Mouse (Mus musculus): ENCODE measurements around the gene Frem2. TPM values are rescaled to one million over a fixed set of nuclear protein-coding genes. Genes with fewer than 3 reads are reported as not detected.

Frem2 gene
- polyA plus RNA-seq, 1 experiment: 18.6 TPM

DNA sequence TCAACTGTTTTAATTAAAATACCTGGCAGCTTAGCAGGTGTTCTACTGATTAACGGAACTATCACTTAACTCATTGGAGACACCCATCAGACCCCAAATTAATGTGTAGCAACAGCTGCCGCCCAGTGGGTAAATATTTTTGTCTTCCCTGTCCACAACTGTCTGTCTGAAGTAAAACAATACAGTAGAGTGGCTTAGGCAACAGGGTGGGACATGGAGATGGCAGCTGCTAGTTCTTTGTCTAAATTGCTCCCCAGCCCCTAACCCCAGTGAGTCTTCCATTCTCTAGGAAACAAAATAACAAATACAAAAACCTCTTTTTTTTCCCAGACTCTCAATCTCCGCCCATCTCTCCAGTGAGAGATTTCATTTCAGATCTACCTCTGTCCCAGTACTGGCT lies 36.2 kb downstream of the Frem2 start:
- DNase-seq (ENCODE audit: low spot score): no peak

DNA sequence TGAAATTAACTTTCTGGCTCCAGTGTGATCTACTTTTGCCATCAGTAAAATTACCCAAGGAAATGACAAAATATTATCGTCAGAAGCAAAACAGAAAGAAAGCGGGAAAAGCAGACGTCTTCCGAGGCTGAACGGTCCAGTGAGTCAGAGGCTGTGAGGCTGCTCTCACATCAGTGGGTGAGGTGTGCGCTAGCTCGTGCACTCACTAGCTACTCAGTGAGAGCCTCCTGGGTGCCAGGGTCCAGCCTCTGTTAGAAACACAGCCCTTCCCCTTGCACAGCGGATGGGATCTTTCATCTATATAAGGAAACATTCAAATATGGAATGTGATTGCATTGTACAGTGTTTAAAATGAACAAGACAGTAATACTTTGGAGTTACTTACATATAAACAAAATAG lies 36.8 kb downstream of the Frem2 start:
- DNase-seq (ENCODE audit: low spot score): no peak

DNA sequence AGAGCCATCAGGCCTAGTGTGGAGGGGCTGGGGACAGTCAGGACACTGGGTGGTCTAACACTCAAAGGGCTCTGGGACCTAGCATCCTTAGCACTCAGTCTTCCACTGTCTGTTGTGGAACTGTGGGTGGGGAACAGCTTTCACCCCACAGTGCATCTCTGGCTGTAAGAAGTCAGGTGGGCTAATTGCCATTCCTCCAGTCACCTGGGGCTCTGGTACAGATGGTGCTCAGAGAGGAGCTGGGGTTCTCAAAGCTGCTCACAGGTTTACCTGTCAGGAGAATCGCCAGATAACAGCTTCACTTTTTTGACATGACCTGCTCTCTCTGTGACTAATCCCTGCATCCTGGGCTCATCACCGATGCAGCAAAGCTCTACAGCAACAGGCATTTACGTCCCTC lies 46.0 kb downstream of the Frem2 start:
- DNase-seq (ENCODE audit: low spot score): no peak

DNA sequence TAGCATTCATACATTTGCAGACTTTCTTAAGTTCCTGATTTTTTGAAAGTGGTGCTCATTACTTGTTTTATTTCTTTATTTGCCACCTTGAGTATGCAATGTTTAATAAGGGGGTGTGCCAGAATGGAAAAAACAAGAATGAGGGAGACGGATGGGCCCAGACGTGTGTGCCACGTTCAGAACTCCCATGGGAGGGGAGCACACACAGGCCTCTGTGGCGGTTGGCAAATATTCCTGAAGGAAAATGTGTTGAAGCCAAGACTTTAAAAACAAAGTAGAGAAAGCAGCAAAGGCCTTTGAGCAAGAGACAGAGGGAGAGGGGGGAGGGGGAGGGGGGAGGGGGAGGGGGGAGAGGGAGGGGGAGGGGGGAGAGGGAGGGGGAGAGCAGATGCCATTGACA lies 47.3 kb downstream of the Frem2 start:
- DNase-seq (ENCODE audit: low spot score): no peak

DNA sequence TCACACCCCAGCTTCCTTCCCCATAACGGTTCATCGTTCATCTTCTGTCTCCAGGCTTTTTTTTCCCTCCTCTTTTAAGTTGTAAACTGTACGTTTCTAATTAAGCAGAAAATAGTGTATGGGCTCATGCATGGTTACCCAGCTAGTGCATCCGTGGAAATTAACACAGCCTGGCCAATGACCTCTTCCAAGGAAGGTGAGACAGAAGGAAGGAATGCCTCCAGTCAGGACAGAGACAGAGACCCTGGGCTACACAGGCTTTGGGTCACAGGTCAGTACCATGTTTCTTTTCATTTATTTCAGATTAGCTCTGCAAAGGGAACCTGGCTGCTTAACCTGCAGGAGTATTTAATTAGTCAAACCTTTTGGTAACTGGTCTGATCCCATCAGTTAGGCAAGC lies 57.0 kb downstream of the Frem2 start:
- no peak for DNase-seq (ENCODE audit: low spot score)

DNA sequence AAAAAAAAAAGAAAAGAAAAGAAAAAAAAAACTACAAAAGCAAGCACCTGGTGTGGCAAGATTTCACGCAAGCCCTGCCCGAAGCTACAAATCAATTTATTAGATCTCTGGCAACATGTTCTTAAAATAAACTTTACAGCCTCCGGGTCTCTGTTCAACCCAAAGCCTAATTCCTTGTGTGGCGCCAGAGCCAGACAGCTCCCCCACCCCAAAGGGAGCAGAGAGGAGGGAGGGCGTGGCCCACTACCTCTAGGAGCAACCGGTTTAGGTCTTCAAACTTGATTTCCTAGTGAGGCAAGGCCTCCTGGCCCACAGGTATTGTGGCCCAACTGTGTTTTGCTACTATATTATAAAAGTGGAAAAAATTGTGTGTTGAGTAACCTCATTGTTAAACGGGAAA lies 57.8 kb downstream of the Frem2 start:
- no peak for DNase-seq (ENCODE audit: low spot score)

DNA sequence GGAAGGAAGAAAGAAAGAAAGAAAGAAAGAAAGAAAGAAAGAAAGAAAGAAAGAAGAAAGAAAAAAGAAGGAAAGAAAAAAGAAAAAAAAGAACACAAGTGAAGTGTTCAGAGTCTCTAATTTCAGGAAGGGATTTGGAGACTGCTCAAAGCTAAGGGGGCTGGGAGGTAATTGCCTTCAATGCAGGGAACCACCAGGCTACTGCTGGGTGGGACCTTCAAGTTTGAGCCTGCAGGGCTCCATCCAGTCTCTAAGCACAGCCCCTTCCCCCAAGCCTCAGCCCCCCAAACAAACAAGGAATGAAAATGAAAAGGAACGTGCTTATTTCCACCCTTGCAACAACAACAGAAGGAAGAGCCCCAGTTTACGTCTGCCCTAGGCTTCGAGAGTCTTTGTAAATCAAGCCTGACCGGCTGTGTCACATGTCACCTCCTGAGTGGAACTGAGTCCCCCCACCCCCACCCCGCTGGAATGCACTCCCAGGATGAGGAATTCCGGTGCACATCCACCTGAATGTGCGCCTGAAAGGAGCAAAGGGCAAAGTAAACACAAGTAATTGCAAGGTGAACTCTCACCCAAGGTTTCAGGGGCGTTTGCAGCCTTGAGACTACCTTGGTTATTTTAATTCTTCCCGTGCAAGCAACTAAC lies 58.9 kb downstream of the Frem2 start:
- DNase-seq (ENCODE audit: low spot score): no peak

DNA sequence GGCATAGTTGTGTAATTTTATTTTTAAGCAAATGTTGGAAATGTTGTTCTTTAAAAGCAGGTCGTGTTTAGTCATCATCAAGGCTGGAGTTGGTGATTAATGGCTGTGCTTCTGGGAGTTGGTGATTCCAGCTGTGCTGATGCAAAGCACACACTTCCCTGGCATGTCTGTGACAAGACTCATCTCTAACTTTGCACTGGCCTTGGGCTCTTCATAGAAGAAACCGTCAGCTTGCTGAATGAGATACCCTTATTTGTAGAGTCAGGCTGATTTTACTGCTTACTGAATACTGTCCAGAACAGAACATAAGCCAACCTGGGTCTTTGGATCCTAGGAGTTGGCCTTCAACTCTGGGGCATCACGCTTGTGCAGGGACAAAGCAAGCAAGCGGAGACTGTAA lies 62.7 kb downstream of the Frem2 start:
- no peak for DNase-seq (ENCODE audit: low spot score)

DNA sequence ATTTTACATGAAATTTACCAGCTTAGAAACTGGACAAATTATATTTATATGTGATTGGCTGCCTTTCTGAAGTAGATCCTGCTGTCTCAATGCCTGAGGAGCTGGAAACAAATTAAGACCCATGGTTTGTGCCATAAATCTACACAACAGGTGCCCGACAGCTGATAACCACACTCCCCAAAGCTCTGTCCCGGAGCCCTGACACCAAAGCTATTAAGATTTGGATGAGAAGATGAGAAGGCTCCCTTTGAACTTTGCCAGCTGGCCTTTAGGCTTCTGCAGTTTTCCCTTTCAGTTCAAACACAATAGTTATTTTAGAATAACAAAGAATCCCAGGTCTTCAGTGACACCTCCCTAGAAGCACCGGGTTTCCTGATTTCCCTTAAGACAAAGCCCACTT lies 63.4 kb downstream of the Frem2 start:
- no peak for DNase-seq (ENCODE audit: low spot score)

DNA sequence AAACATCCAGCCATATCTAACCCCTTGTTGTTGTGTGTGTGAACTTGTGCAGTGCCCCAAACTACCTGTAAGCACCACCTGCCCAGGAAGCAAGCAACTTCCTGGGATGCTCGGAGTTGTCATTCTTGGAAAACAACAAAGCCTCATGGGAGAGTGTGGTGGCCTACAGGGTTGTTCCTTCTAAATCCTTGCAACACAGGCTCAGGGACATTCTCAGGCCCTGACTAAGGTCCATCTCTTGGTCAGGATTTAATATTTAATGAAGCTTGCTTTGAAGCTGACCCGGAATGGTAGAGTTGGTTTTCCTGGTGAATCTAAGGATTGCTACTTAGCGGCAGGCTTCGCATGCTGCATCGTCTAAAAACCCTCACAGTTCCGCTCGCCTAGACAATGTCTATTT lies 65.1 kb downstream of the Frem2 start:
- no peak for DNase-seq (ENCODE audit: low spot score)

DNA sequence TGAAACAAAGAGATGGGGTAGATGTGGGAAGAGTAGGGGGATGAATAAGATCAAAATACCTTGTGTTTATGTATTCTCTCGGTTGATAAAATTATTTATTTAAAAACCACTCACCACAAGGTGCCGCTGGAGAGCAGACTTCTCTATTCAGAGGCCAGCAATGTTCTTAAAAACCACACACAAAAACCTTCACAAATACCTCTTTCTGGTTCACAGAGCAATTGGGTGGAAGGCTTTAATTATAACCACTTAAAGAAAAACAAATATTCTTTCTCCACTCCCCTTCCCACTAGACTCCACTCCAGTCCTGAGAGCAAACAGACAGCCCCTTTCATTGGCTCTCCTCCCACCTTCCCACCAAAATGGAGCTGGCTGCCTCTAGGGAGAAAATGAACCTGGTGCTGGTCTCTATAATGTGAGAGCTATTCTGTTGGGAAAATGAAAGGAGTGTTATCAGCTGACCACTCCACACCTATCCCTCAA lies 67.0 kb downstream of the Frem2 start:
- DNase-seq (ENCODE audit: low spot score): no peak

DNA sequence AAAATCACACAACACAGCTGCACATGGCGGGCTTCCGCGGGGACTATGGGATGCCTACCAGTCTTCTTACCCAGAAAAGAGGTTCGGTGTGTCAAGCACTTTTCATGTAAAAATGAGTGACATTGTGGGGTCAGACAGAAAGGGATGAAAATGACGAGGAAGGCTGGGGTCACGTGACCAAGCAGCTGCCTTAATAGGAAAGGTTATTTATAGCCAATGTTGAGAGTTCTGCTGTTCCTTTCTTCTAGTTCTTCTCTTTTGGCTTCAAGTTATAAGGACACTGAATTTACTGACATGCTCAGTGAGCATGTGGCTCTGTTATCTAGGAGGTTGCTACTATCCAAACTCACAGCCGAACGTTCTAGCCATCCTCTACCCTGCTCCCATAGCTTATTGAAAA lies 73.9 kb downstream of the Frem2 start:
- no peak for DNase-seq (ENCODE audit: low spot score)

DNA sequence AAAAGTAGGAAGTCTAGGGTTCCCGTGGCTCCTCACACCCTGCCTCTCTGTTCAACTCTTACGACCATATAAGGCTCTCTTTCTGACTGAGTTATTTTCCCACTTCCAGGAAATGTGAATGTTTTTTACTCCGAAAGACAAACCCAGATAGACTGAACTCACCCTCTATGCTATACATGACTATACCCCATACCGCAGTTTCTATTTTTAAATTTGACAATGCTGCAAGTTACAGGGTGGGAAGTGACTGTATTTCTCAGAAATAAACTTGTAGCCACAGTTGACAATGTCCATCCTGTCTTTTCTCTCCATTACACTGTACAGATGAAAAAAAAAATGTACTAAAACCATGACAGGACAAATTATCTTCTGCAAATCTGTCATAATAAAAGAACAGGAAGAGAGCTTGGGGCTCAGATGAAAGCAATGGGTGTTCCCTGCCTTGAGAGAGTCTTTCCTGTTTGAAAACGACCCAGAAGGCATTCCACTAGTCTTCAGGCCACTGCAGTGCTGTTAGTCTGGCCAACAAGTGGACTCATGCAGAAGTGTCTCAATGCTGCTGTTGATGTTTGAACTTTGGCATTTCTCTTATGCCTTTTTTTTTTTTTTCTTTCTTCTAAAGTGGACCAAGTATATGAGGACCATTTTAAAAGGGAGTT lies 76.4 kb downstream of the Frem2 start:
- DNase-seq (ENCODE audit: low spot score): no peak

DNA sequence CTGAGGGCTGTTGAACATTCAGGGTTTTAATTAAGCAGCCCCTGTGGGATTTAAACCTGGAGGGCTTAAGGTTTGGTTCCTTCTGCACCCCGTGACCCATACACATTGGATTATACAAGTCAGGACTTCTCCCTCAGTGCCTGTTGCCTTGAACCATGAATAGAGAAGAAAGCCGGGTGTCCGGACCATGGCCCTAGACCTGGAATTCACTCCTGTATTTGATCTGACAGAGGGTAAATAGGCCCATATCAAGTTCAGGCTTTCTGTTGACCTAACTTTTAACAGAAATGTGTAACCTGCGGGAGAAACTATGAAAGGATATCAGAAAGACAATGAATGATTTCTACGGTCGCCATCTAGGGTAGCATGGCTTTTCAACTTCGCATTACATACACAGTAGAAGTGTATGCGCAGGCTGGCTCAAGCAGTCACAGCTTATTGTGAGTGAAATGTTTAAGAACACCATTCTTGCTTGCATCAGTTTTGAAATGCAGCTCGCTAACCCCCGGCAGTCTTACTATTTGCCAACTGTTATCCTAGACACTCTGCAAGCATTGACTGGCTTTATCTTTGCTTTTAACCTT lies 77.9 kb downstream of the Frem2 start:
- no peak for DNase-seq (ENCODE audit: low spot score)

DNA sequence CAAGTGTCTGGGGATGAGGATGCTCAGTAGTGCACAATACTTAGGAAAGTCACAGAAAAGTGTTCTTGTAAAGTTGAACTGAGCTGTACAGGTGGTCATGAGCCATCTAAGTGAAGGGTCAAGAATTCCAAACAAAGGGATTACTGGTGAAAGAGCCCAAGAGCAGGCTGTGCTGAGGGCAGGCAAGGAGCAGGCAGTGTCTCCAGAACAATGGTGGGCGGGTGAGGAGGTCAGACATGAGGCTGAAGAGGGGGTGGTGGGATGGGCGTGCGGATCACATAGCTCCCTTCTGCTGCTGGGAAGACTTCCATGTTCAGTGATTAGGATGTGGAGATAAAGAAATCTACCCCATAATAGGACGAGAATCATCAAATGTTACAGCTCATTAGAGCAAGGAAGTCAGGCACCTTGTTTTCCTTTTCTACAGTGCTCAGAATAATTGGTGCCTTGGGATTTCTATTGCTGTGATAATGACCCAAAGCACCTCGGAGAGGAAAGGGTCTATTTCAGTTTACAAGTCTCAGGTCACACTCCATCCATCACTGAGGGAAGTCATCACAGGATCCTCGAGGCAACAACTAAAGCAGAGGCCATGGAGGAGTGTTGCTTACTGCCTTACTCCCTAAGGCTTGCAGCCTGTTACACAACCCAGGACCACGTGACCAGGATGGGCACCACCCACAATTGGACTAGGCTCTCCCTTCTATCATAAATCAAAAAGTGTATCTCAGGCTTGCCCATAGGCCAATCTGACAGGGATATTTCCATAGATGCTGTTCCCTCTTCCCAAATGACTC lies 80.6 kb downstream of the Frem2 start:
- no peak for DNase-seq (ENCODE audit: low spot score)

DNA sequence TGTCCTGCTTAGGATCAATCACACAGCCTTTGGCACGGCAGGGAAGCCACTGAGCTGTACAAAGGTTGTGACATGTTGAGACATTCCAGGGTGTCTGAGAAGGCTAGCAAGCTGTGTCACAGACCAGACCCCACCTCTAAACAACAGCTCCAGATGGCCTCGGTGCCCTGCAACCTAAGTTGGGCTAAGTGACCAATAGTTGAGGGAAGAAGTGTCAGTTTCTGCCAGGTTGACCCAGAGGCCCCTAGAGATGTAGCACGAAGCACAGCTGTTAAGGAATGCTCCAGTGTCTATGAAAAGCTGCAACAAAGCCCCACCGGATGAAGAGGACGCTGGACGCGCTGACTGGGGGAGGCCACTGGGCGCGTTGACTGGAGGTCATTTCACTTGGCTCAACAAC lies 83.0 kb downstream of the Frem2 start:
- DNase-seq (ENCODE audit: low spot score): no peak

DNA sequence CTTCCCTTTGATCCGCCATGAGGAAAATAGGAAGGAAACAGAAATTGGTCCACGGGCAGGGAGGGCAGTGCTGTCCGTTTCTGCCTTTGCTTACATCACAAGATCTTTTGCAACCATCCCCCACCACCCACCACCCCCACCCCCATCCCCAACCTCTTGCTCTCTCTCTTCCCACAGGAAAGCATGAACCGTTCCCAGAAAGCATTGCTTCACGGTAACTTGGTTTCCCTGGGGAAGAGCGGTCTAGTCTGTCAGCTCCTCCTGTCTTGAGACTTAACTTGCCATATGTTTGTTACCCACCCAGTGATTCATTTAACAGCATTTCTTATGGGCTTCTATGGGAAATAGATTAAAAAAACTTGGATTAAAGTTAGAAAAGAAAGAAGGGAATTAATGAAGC lies 85.5 kb downstream of the Frem2 start:
- DNase-seq (ENCODE audit: low spot score): no peak

DNA sequence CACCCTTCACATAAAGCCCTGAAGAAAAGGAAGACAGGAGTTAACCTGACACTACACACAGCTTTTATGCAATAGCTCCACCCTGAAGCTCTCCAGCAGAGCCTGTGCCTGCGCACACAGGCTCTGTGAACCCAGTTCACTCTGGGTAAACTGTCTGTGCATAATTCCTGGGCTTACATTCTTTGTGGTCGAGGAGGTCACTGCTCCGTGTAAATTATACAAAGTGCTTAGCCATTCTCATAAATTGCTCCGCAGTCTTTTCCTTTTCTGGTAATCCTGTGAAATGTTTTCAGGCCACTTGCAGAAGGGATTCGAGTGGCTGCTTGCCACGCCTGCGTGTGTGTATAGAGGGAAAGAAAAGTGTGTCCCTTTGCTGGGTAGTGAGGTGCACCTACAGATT lies 92.6 kb downstream of the Frem2 start:
- no peak for DNase-seq (ENCODE audit: low spot score)

DNA sequence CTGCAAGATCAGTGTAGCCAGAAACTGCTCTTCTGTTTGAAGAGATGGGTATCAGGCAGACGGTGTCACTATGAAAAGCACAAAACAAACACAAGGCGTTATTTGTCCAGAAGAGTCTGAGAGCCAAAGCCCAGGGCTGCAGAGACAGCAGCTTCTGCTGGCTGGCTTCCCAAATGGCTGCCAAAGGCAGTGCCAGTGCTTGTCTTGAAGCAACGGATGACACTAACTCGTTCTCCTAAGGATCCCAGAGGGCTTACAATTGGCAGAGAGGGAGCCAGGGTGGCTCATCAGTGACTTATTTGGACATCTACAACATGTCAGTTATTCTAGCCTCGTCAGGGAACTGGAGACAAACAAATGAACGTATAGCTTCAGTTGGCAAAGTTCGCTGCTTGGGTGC lies 93.4 kb downstream of the Frem2 start:
- no peak for DNase-seq (ENCODE audit: low spot score)

DNA sequence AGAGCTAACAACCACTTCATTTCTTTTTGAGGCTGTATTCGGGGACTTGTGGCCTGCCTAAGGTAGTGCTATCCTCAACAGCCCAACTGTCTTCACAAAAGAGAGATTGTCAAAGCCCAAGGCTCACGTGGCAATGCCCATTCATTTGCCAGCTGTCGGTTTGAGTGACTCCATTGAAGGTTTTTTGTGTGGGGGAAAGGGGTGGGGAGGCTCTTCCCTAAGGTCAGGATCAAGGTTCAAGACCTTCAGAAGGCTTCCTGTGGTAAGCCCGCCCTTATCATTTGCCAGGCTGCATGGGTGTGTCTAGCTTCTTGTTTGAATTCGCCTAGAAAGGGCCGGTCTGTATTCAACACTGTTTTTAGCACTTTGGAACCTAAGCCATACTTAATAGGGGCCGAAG lies 95.3 kb downstream of the Frem2 start:
- DNase-seq (ENCODE audit: low spot score): no peak

DNA sequence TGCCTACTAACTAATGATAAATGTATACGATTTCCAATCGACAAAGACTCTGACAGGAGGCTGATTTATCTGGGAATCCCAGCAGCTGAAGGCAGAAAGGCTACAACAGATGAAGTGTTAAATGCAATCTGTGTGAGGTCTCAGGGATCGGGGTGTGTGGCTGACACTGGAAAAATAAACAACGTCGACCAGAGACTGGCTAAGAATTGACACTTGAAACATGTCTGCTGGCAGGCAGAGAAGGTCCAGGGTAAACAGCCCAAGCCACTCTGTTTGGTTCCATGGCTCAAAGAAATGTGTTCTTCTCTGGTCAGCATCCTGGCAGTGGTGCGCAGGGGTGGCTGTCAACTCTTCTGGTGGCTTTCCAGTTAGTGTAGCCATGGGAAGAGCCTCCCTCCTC lies 98.1 kb downstream of the Frem2 start:
- no peak for DNase-seq (ENCODE audit: low spot score)

DNA sequence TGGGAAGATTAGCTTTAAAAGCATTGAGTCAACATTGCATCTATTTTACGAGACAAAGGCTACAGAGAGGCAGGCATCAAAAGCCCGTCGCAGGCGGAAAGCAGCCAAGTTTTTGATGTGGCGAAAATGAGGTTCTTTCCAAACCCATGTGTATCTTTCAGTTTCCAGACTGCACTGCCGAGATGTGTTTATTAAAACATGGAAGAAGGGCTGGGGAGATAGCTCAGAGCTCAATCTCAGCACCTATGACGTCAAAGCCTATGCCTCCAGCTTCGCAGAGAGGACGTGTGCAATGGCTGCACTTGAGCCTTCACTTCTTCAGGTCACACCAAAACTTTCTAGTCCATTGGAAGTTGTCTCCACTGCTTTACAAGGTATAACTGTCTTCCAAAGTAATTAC lies 98.9 kb downstream of the Frem2 start:
- DNase-seq (ENCODE audit: low spot score): no peak
